Mouse (Mus musculus): ENCODE measurements around the gene Ltbp1.

Gene Ltbp1

DNA sequence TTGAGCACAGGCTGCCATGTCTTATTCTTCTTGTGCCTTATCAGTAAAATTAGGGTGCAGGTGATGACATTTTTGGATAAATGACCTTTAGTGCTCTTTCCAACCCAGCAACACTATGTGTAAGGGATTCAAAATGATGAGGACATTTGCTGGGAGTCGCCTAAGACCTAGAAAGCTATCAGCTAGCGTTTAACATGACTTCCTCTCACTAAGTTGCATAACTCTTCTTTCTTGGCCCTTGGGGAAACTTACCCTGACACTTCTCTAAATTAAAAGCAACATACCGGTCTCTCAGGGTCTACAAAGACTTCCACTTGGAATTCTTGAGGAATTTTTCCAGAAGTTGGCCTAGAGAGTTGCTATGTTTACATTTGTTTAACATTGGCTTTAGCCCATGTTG is 348.0 kb downstream of the Ltbp1 start:
- no peak for DNase-seq (ENCODE audit: low spot score in 2 of 2)

DNA sequence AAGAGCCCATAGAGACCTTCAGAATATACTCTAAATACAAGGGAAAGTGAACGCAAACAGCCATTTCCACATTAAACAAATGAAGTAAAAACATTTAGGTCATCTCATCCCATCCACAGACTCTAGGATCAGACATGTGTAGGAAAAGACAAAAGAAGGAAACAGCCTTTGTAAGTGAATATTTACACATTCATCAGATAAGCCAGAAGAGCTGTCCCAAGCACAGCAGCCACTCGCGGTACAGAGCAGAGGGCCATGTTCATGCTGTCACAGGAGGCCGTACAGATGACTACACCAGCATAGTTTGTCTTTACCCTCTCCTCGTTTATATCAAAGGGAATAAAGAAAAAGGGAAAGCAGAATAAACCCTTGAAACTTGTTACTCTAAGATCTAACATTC is 350.1 kb downstream of the Ltbp1 start:
- DNase-seq (ENCODE audit: low spot score in 2 of 2) = no peak

DNA sequence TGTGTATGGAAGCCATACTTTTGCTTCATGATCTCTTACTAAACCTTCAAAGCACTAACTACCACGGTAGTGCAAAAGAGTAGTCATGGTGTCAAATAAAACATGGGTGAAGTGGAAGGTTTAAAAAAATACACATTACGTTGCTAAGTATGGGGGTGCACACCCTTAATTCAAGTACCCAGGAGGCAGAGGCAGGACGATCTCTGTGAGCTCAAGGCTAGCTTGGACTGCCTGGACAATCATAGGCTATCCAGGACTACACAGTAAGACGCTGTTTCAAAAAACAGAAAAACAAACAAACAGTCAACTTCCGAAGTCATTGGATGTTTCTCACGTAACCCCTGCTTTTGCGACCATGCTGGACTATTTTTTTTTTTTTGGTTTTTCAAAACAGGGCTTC is 354.7 kb downstream of the Ltbp1 start:
- DNase-seq (ENCODE audit: low spot score in 2 of 2) = no peak

DNA sequence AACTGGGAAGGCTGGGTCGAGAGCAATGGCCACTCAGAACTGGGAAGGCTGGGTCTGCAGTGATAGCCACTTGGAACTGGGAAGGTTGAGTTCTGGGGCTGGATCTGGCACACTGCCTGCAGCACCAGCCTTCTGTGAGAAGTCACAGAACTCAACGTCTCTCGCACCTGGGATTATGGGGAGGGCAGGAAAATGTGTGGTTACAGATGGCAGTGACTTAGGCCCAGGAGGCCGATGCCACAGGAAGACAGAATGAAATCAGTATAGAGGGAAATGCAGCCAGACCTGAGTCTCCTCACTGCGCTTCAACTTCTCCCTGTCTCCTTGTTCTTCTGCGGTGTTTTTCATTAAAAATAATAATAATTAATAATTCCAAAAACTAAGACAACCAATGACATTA is 361.0 kb downstream of the Ltbp1 start:
- DNase-seq (ENCODE audit: low spot score in 2 of 2) = no peak

DNA sequence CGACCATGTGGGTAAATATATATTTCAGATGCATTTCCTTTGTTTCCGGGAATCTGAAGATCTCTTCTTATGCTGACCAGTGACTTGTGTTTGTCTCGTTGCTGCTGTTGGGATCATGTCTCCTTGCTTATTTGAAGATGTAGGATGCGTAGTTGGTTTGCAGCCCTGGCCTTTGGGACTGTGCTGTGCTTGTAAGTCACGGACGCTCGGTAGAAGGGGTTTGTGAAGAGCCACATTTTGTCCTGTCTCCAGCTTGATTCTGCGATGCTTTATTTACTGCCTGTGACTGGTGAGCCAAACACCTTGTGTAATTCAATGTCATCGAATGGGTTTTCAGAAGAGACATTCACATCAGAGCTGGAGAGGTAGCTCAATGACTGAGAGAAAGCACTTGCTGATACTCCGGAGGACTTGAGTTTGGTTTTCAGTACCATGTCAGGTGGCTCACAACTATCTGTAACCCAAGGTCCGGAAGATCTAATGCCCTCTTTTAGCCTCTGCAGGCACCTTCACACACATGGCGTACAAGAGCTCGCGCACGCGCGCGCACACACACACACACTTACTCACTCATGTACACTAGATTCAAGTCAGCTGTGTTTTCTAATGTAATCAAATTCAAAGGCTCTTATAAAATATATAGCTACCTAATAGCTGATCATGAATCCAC is 362.3 kb downstream of the Ltbp1 start:
- DNase-seq (ENCODE audit: low spot score in 2 of 2) = no peak

DNA sequence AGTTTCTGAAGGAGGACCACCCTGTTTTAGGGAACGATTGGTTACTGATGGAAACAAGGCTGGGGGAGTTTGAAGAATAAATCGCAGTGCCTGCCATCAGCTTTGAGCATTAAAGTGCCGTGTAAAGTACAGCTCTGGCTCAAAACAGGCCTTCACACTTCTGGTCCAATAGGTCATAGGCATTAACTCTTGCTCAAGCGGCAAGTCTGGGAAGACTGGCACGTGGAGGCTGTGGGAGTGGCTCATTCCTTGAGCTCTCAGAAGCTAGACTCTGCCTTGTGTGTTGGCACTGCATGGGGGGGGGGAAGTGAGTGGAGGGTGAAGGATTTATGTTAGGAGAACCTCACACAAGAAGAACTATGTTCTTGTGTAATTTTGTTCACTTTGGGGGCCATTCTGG is 363.2 kb downstream of the Ltbp1 start:
- DNase-seq (ENCODE audit: low spot score in 2 of 2) = no peak

DNA sequence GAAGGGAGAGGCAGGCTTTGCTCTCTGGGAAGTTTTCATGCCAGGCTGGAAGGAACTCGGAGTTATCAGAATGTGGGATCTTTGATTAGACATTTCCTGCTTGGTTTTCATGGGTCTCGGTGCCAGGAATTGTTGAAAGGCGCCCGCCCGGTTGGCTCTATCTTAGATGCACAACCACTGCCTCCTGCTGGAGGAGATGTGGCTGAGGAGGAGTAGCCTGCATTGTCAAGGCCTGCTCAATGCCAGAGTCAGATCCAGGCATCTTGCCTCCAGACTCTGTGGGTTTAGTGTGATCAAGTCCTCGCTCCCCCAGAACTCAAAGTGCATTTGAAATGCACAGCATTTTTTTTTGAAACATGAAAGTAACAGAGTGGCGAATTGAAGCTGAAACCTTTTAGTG is 364.0 kb downstream of the Ltbp1 start:
- no peak for DNase-seq (ENCODE audit: low spot score in 2 of 2)

DNA sequence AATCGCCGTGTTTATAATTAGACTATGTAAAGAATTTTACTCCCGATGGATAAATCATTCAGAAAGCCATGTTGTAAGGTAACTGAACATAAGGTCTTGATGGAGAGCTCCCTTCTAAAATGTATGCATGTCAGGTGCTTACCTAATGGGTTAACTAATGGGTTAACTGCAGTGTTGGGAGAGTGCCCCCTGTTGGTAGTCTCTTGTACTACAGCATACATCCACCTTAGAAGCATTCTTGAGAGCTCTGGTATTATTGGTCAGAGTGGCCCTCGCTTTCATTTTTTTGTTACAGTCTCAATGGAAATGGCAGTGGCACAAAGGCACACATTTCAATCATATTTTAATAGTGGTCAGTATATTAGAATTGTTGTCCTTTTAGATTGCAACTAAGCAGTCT is 364.8 kb downstream of the Ltbp1 start:
- DNase-seq (ENCODE audit: low spot score in 2 of 2) = peak in 1 of 2 experiments; percentile 12

DNA sequence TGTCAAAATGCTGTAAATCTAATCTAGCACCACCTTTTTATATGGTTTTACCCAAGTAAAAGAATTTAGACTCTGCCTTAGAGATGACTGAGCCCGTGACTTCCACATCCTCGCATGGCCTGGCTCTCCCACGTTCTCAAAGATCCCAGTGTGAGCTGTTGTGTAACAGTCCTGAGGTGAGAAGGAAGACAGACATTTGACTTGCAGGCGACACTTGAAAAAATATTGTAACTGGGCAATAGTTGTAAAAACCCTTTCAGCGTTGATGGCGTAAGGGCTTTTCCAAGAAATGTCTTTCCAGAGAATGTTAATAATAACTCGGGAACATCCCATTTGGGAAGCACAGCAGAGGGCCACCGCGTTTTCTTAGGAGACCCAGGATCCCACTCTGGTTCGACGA is 366.3 kb downstream of the Ltbp1 start:
- no peak for DNase-seq (ENCODE audit: low spot score in 2 of 2)

DNA sequence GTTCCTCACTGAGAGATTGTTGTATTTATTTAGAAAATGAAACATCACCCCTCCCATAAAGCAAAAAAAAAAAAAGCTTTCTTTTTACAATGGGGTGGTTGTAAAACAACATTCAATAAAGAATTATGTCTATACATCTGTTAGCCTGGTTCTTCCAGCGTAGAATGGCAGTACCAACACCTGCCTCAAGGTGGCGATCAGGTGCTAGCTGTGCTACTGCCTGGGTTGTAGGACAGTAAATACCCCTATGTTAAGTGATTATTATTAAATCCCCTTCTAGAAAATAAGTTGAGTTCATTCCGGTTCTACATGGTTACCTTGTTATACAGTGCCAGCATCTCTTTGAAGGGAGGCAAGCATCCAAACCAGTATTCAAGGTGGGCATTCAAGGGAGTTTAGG is 367.0 kb downstream of the Ltbp1 start:
- peak in 1 of 2 experiments; percentile 52 for DNase-seq (ENCODE audit: low spot score in 2 of 2)

DNA sequence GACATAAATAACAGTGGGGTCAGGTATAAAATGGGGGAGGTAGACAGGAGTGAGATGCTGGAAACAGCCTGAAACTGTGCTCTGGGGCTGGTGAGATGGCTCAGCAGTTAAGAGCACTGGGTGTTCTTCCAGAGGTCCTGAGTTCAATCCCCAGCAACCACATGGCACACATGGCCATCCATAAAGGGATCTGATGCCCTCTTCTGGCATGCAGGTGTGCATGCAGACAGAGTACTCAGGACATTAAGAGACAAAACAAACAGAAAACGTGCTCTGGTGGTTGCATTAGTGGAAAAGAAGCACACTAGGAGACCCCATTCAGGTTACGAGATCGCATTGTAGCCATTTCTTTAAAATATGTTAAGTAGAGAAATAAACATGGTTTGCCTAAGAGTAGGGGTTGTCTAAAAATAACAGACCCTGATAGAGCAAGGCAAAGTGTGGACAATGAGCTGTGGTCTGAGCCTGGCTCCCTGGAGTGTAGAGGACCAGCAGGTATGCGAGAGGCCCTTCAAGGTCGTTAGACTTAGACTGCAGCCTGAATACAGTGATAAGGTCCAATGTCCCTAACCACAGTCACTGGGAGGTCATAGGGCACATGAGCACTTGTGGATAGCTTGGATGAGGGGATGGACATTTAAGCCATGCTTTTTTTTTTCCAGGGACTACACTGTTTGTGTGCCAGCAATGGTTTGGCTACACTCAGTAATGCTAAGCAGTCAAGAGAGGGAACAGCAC is 369.1 kb downstream of the Ltbp1 start:
- no peak for DNase-seq (ENCODE audit: low spot score in 2 of 2)

DNA sequence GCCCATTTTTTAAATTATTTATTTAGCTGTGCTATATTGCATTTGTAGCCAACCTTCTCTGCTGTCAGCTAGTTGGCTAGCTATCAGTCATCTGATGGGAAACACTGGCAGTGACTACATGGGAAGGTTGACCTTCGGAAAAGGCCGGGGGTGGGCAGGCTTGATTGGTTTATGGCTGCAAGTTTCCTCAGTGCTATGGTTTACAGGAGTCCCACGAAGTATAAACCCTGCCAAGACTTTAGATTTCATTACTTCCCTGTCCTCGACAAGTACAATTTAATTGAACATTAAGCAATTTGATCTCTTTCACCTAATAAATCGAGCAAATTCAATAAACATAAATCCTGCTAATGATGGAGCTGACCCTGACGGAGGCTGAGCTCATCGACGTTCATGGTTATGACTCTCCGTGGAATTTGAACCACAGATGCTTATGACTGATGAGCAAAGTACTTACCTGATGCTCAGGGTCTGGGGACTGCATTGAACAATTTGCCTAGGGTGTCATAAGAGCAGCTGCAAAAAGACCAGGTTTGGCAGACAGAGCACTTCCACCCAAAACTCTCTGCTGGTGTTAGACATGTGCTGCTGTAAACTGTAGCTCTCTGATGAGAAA is 373.0 kb downstream of the Ltbp1 start:
- DNase-seq (ENCODE audit: low spot score in 2 of 2) = no peak

DNA sequence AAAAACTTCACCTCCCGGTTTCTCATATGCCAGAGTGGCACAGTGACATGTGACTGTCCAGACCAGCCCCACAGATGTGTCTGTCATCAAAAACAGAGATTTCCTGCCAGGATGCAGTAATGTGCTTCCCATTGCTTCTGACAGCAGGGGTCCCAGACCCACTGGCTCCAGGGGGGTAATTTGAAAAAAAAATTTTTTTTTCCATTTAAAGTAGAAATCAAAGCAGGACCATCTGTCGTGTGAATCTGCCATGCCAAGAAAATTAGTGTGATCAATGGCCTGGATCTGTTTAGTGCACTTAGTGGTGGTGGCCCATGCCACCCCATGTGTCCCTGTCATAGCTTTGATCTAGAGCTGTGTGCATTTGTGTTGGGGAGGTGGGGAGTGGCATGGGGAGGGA is 374.8 kb downstream of the Ltbp1 start:
- DNase-seq (ENCODE audit: low spot score in 2 of 2) = no peak

DNA sequence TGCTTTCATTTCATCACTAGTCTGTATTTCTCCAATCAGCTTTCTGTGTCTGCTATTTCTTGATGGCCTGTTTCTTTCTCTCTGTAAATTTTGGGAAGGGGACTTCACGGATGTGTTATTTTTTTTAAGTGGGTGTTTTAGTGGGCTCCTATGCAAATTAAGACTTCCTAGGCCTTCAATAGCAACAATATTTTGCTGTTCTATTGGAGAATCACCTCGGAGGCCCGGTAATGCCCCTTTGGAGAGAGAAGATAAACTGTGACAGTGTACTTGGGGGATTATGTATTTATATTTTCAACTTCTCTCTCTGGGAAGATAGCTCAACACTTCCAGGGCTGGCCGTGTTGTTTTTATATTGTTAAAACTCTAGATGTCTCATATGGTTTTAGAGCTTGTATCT is 383.0 kb downstream of the Ltbp1 start:
- no peak for DNase-seq (ENCODE audit: low spot score in 2 of 2)

DNA sequence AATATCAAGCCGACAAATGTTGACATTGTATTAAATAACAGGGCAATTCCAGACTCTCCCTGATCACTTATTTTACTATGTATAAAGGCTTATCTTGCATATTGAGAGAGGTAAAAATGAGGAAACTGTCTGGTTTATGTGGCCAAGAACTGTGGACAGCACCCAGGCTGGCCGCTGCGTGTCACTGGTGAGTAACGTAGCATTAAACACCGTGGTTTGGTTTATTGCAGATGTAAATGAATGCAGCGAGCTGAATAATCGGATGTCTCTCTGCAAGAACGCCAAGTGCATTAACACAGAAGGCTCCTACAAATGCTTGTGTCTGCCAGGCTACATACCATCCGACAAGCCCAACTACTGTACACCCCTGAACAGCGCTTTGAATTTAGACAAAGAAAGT is 384.8 kb downstream of the Ltbp1 start:
- DNase-seq (ENCODE audit: low spot score in 2 of 2) = no peak

DNA sequence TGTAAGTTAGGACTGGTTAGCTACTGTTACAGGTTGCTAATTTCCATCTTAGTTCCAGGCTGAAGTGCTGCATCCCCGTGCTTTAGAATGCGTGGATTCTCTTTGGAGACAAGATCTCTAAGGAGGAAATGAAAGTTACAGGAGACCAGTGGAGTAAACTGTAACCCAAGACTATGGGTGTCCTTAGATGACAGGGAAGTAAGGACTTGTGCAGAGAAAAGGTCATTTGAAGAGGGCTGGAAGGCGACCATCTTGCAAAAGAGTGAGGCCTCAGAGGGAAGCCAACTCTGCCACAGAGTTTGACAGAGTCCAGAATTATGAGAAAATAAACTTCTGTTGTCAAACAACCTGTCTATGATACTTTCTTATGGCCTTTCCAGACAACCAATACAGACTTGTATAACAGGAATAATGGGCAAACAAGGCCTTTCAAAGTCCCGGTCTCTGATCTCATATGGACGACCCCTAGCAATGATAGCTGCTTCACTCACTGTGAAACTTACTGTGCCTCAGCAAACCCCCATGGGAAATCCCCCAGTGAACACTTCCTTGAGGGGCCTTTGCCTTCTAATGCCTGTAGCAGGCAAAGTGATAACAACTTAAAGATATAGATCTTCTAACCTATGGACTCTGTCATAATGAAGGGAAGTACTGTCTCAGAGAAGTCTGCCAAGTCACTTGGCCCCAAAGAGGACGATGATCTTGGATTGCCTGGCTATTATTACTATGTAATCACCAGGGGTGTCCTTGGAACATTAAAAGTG is 386.2 kb downstream of the Ltbp1 start:
- no peak for DNase-seq (ENCODE audit: low spot score in 2 of 2)

DNA sequence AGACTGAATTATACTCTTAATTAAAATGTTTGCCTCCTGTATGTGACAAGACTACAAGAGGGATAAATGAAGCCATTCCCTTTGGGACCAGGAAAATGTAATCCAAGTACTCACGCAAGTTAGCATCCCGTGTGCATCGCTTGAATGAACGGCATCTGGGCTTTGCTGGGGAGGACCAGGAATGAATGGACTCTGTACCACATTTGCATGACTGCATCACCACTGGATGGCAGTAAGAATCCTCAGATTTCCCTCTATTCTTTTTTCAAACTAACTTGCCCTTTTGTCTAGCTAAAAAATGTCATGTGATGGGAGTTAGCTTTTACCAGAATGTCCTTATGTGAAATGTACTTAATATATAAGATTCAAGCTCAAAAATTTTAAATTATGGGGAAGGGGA is 401.0 kb downstream of the Ltbp1 start:
- no peak for DNase-seq (ENCODE audit: low spot score in 2 of 2)

DNA sequence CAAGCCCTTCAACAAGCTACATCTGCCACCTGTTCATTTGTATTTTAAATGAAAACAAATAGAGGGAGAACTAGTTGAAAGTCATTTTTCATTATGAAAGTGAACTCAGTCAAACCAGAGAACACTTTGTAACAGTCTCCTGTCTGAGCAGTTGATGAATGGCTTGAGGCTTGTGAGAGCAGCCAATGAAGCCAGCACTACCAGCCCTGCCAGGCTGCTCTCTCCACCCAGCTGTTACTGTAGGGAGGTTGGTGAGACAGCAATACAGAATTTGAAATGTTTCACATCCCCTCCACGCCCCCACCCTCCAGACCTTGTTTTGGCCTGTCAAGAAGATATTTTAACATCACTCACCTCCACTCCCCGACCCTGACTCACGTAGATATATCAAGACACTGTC is 411.5 kb downstream of the Ltbp1 start:
- DNase-seq (ENCODE audit: low spot score in 2 of 2) = no peak

DNA sequence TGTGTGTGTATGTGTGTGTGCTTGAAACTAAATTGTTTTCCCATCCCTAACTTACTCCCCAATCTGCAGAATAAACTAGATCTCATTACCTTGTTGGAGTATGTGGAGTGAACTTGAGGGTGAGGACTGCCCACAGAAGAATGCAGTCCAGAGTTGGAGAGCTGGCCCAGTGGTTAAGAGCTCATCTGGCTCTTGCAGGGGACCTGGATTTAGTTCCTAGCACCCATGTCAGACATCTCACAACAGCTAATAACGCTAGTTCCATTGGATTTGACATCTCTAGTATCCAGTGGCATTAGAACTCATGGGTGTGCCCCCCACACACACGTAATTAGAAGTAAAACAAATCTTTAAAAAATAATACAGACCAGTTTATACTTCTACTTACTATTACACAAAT is 428.8 kb downstream of the Ltbp1 start:
- DNase-seq (ENCODE audit: low spot score in 2 of 2) = no peak

DNA sequence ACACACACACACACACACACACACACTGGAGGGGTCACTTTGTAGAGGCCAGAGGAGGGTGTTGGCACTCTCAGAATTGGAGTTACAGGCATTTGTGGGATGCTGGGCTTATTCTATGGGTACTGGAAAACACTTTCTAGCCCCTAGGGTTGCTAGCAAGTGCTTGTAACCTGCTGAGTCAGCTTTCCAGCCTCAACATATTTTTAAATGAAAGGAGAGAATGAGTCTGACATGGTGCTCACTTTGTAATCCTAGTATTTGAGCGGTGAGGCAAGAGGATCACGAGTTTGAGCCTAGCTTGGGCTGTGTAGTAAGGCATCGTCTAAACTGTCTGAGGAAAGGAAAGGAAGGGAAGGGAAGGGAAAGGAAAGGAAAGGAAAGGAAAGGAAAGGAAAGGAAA is 429.5 kb downstream of the Ltbp1 start:
- DNase-seq (ENCODE audit: low spot score in 2 of 2) = no peak

DNA sequence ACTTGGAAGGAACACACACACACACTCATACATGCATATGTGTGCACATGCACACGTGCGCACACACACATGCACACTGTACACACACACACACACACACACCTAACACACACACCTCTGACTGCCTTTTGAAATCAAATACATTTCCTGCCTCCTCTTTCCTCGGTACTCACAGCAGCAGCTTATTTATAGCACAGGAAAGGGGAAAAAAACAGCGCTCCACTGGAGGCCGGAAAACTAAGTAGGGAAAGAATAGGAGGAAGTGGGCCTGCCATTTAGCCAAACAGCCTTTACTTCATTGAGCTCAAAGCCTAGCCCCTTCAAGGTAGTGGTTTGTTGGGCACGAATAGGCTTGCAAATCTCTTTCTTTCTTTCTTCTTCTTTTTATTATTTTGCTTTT is 430.2 kb downstream of the Ltbp1 start, which contains the start of gene Rasgrp3:
TSS of gene Rasgrp3 (plus strand) at position 298 of the 400 bp plus-strand sequence.
- DNase-seq (ENCODE audit: low spot score in 2 of 2) = no peak

DNA sequence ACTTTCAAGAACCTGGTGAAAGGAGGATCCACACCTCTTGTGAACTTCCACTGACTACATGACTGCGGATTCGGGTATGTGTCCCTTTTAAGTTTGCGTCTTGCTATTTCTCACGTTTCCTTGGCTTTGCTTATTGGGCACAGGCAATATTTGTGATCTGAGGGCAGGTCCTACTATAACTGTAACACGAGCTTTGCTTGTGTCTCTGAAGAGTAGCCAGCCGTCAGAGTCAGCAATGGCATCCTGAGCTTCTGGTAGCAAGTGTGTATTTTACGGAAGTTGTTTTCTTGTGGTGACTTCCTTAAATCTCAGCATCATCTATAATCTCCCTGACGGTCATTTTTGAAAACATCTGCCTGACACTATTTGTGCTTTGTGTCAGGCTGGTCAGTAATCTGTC is 430.7 kb downstream of the Ltbp1 start:
- peak in 1 of 2 experiments; percentile 31 for DNase-seq (ENCODE audit: low spot score in 2 of 2)

Data from natural killer cell, adult 2 months (primary cell).